Mouse (Mus musculus): ENCODE data around the gene Itga1.

Itga1 gene

GRCm38 (mm10) chr13:114987161-114987560 is 114.6 kb downstream of the Itga1 start:
- peak; percentile 93 for DNase-seq

- DNase-seq = no peak
These were observed 117.1 kb downstream of the Itga1 start for GRCm38 (mm10) chr13:114984658-114985057.

- no peak for DNase-seq
These were observed 118.6 kb downstream of the Itga1 start for GRCm38 (mm10) chr13:114983116-114983515.

GRCm38 (mm10) chr13:114980831-114981419 is 120.8 kb downstream of the Itga1 start:
- DNase-seq = peak; percentile 85

GRCm38 (mm10) chr13:114974484-114975042 is 127.2 kb downstream of the Itga1 start:
- no peak for DNase-seq

- no peak for DNase-seq
These were observed 129.9 kb downstream of the Itga1 start for GRCm38 (mm10) chr13:114971905-114972304.

- peak; percentile 95 for DNase-seq
These were observed 137.5 kb downstream of the Itga1 start for GRCm38 (mm10) chr13:114964233-114964632.

GRCm38 (mm10) chr13:114954516-114954915 is 147.2 kb downstream of the Itga1 start:
- no peak for DNase-seq

- peak; percentile 53 for DNase-seq
These were observed 168.2 kb downstream of the Itga1 start for GRCm38 (mm10) chr13:114933541-114933940.

- peak; percentile 95 for DNase-seq
These were observed 169.9 kb downstream of the Itga1 start, which contains the start of gene Itga2 for GRCm38 (mm10) chr13:114931775-114932294. Itga2 (minus strand) TSS chr13:114932100.

- DNase-seq = peak; percentile 83
These were observed 170.6 kb downstream of the Itga1 start for GRCm38 (mm10) chr13:114930996-114931649.

- DNase-seq = peak; percentile 8
These were observed 177.0 kb downstream of the Itga1 start for GRCm38 (mm10) chr13:114924785-114925184.

- DNase-seq = no peak
These were observed 178.4 kb downstream of the Itga1 start for GRCm38 (mm10) chr13:114923331-114923730.

GRCm38 (mm10) chr13:114915767-114916166 is 186.0 kb downstream of the Itga1 start:
- DNase-seq = no peak

GRCm38 (mm10) chr13:114914963-114915362 is 186.8 kb downstream of the Itga1 start:
- no peak for DNase-seq

- DNase-seq = no peak
These were observed 187.2 kb downstream of the Itga1 start for GRCm38 (mm10) chr13:114914559-114914958.

- no peak for DNase-seq
These were observed 191.1 kb downstream of the Itga1 start for GRCm38 (mm10) chr13:114910629-114911028.

- DNase-seq = no peak
These were observed 192.2 kb downstream of the Itga1 start for GRCm38 (mm10) chr13:114909514-114909913.

- DNase-seq = no peak
These were observed 193.9 kb downstream of the Itga1 start for GRCm38 (mm10) chr13:114907876-114908275.
